Mouse (Mus musculus): ENCODE measurements at regions not wholly inside any gene's neighbourhood (a gene's known extent, or its start where the extent isn't known, plus 50 kb on each side); places are given as distances from the start of the nearest gene placed in this dataset.

DNA sequence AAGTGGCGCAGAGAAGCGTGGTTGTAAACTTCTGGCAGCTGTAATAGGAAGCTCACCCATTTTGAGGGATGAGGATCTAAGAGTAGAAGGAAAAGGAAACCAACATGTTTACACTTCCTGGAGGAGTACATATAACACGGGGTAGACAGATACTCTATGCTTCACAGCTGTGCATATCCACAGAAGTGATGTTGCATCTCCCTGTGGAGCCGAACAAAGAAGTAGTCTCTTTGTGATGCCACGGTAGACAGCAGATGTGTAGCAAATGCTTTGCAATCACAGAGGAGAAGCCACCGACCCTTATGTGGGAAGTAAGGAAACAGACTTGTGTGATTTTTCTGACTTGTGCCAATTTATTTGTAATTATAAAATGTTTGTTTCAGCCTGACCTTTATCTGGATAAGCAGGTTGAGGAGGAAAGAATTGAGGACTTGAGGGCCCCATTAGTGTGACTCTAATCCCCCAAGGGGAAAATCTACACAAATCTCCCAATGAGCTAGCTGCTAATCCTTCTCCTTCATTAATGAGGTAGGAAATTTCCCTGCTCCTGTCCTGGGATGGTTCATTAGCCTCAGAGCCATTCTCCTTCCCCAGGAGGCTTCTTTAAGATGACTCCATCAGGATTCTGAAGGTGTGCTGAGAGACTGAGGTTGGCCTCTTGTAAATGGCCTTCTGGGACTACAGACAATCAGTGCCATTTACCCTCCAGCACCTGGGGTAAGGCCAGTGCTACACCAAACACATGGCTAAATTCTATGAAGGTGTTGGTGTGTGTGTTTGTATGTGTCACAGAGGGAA lies 2119.9 kb upstream of the Lrrc6 start:
- ATAC-seq (ENCODE audit: low FRiP score, low read depth) (no peak), DNase-seq (ENCODE audit: low spot score) (no peak)
- H3K4me3 ChIP-seq (replicated peaks; ENCODE audit: low read length) = no peak overlapping the region
- WGBS = 73% methylated on average over 6 of the region's 6 CpGs
- H3K4me1 ChIP-seq (ENCODE audit: control insufficient read depth, insufficient read depth, low read length) = no peaks in the 10 kb centered on the region
- H3K4me2 ChIP-seq (replicated peaks; ENCODE audit: low read depth, low read length, severe bottlenecking) = no peak overlapping the region
- no peak overlapping the region for H3K27ac ChIP-seq (replicated peaks; ENCODE audit: low read depth, low read length)
- no peaks in the 10 kb centered on the region for H3K36me3 ChIP-seq (ENCODE audit: control insufficient read depth, insufficient read depth, low read length)
- no peaks in the 10 kb centered on the region for H3K27me3 ChIP-seq (ENCODE audit: control insufficient read depth, insufficient read depth, low read length)
- no peak for TF ChIP-seq POLR2A (IDR thresholded peaks at IDR 0.05; ENCODE audit: borderline replicate concordance, extremely low read depth, insufficient read depth, insufficient read length)
- no peaks in the 10 kb centered on the region for H3K9me3 ChIP-seq (ENCODE audit: control insufficient read depth, low read length)
- H3K9ac ChIP-seq (ENCODE audit: low read depth, low read length, severe bottlenecking) = no peak overlapping the region

DNA sequence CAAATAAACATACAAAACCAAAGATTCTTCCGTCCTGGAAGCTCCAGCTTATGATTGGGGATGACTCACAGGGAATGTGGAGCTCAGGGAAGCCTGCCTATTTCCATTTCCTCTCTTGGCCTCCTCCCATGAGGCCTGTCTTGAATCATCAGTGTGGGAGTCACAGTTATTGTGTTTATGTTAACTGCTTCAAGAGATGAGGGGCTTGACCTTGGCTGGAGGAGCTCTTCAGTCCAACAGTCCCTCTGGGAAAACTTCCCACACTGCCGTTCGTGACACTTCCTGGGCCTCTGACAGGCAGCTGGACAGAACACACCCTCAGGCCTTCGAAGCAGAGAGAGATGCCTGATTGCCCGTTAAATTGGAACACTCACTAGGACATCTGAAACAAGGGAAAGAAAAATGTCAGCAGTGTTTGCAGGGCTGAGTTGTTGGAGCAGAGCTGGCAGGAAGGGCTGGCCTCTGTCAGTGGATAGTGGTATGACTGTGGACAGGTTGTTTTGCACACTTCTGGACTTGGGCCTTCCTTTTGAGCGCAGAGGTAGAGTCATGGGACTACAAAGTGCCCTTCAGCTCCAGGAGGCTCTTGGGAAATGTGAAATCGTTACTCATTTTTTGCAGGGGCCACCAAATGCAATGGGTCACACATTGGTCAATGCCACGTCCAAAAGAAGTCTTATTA lies 2105.5 kb upstream of the Lrrc6 start:
- Histone ChIP-seq H3K4me1 (ENCODE audit: control insufficient read depth, insufficient read depth, low read length) (no peaks in the 10 kb centered on the region), H3K4me2 (replicated peaks; ENCODE audit: low read depth, low read length, severe bottlenecking) (no peak overlapping the region), H3K36me3 (ENCODE audit: control insufficient read depth, insufficient read depth, low read length) (no peaks in the 10 kb centered on the region), H3K9me3 (ENCODE audit: control insufficient read depth, low read length) (no peaks in the 10 kb centered on the region), H3K27ac (replicated peaks; ENCODE audit: low read depth, low read length) (no peak overlapping the region), H3K9ac (ENCODE audit: low read depth, low read length, severe bottlenecking) (no peak overlapping the region), H3K4me3 (replicated peaks; ENCODE audit: low read length) (no peak overlapping the region), H3K27me3 (ENCODE audit: control insufficient read depth, insufficient read depth, low read length) (no peaks in the 10 kb centered on the region)
- DNase-seq (ENCODE audit: low spot score) (no peak), ATAC-seq (ENCODE audit: low FRiP score, low read depth) (no peak)
- no peak for TF ChIP-seq POLR2A (IDR thresholded peaks at IDR 0.05; ENCODE audit: borderline replicate concordance, extremely low read depth, insufficient read depth, insufficient read length)
- 54% methylated on average over 8 of the region's 8 CpGs for WGBS

DNA sequence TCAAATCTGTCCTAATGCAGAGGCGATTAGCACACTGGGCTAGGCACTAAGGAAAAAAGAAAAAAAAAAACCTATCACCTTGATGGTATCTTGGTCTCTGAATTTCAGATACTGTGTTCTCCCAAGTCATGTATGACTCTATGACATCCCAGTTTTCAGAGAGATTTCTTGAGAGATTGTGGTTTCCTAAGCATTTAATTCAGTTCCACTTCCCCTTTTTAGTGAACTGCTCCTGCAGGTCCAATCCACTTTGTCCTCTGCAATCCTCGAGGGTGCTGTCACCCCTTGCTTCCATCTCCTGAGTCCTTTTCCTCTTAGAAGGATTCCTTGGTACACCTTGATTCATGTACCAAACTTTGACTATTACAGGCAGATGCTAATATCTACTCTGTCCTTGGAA lies 2104.8 kb upstream of the Lrrc6 start:
- Histone ChIP-seq H3K9ac (ENCODE audit: low read depth, low read length, severe bottlenecking) (no peak overlapping the region), H3K27ac (replicated peaks; ENCODE audit: low read depth, low read length) (no peak overlapping the region), H3K4me3 (replicated peaks; ENCODE audit: low read length) (no peak overlapping the region), H3K4me1 (ENCODE audit: control insufficient read depth, insufficient read depth, low read length) (no peaks in the 10 kb centered on the region), H3K9me3 (ENCODE audit: control insufficient read depth, low read length) (no peaks in the 10 kb centered on the region), H3K36me3 (ENCODE audit: control insufficient read depth, insufficient read depth, low read length) (no peaks in the 10 kb centered on the region), H3K27me3 (ENCODE audit: control insufficient read depth, insufficient read depth, low read length) (no peaks in the 10 kb centered on the region), H3K4me2 (replicated peaks; ENCODE audit: low read depth, low read length, severe bottlenecking) (no peak overlapping the region)
- ATAC-seq (ENCODE audit: low FRiP score, low read depth) (no peak), DNase-seq (ENCODE audit: low spot score) (no peak)
- WGBS = 83% methylated on average over 2 of the region's 2 CpGs
- no peak for TF ChIP-seq POLR2A (IDR thresholded peaks at IDR 0.05; ENCODE audit: borderline replicate concordance, extremely low read depth, insufficient read depth, insufficient read length)

DNA sequence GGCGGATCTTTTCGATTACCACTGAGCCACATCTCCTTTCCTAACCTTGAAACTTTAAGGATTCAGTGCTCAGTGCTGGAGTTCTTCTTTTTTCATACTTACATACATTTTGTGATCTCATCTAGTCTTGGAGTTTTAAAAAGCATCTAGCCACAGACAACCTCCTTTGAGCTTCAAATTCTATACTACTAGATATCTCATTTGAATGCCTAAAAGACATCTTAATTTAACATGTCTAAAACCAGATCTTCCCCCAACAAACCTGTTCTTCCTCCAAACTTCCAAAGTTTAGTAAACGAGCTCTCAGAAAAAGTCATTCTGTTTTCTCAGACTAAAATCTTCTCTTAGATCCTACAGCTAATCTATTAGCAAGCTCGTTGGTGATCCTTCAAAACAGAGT lies 2081.5 kb upstream of the Lrrc6 start:
- no peaks in the 10 kb centered on the region for H3K4me1 ChIP-seq (ENCODE audit: control insufficient read depth, insufficient read depth, low read length)

DNA sequence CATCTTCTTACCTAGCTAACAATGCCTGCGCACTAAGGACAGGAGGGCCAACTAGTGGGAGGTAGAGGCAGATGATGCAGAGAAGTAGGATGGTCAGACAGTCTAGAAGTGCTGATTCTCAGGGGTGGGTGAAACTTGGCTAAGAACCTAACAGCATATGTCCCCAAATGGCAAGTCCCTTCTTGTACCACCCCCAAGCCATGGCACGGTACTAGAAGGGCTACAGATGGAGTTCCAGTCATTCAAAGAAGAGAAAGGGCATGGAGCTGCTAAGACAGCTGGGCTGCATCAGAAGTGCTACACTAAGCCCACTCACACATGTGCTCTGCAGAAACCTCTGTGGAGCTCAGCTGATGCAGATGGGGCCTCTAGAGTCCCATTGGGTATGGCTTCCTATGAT lies 2078.8 kb upstream of the Lrrc6 start:
- TF ChIP-seq POLR2A (IDR thresholded peaks at IDR 0.05; ENCODE audit: borderline replicate concordance, extremely low read depth, insufficient read depth, insufficient read length) = no peak
- no peaks in the 10 kb centered on the region for H3K9me3 ChIP-seq (ENCODE audit: control insufficient read depth, low read length)
- no peak overlapping the region for H3K9ac ChIP-seq (ENCODE audit: low read depth, low read length, severe bottlenecking)
- ATAC-seq (ENCODE audit: low FRiP score, low read depth) (no peak), DNase-seq (ENCODE audit: low spot score) (no peak)
- H3K36me3 ChIP-seq (ENCODE audit: control insufficient read depth, insufficient read depth, low read length) = no peaks in the 10 kb centered on the region
- H3K27me3 ChIP-seq (ENCODE audit: control insufficient read depth, insufficient read depth, low read length) = no peaks in the 10 kb centered on the region
- 91% methylated on average over 2 of the region's 2 CpGs for WGBS
- H3K4me1 ChIP-seq (ENCODE audit: control insufficient read depth, insufficient read depth, low read length) = no peaks in the 10 kb centered on the region
- no peak overlapping the region for H3K4me3 ChIP-seq (replicated peaks; ENCODE audit: low read length)
- H3K4me2 ChIP-seq (replicated peaks; ENCODE audit: low read depth, low read length, severe bottlenecking) = no peak overlapping the region
- no peak overlapping the region for H3K27ac ChIP-seq (replicated peaks; ENCODE audit: low read depth, low read length)

More for the DNA sequence above, 2081.5 kb upstream of the Lrrc6 start:
- H3K27me3 ChIP-seq (ENCODE audit: control insufficient read depth, insufficient read depth, low read length) = no peaks in the 10 kb centered on the region
- DNase-seq (ENCODE audit: low spot score) = no peak
- H3K27ac ChIP-seq (replicated peaks; ENCODE audit: low read depth, low read length) = no peak overlapping the region
- H3K36me3 ChIP-seq (ENCODE audit: control insufficient read depth, insufficient read depth, low read length) = no peaks in the 10 kb centered on the region
- H3K9ac ChIP-seq (ENCODE audit: low read depth, low read length, severe bottlenecking) = no peak overlapping the region
- WGBS = 83% methylated on average over 4 of the region's 4 CpGs
- ATAC-seq (ENCODE audit: low FRiP score, low read depth) = no peak
- no peaks in the 10 kb centered on the region for H3K9me3 ChIP-seq (ENCODE audit: control insufficient read depth, low read length)
- no peak for TF ChIP-seq POLR2A (IDR thresholded peaks at IDR 0.05; ENCODE audit: borderline replicate concordance, extremely low read depth, insufficient read depth, insufficient read length)
- H3K4me3 ChIP-seq (replicated peaks; ENCODE audit: low read length) = no peak overlapping the region
- no peak overlapping the region for H3K4me2 ChIP-seq (replicated peaks; ENCODE audit: low read depth, low read length, severe bottlenecking)

Measured in limb, embryonic 14.5 days (tissue).